Mouse (Mus musculus): ENCODE measurements around the gene Pgm1.

Gene Pgm1

DNA sequence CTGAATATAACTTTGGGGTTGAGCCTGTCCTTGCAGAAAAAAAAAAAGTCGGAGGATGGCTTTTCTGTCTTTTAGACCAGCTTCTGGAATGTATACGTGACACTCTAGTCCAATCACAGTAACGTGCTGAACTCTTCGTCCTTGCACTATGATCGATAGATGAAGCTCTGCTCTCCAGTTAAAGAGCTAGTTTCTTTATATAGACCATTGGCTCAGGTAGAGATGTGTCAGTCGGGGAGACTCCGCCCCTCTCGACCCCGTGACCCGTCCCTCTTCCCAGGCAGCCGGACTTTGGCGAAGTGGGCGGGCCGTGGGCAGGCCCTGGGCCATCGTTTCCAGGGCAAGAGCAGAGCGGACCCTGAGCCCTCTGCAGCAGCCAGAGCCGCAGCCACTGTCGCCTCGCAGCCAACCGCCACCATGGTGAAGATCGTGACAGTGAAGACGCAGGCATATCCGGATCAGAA, at the start of gene Pgm1:
Gene Pgm1, plus strand, starts transcription at position 266 of the 464 bp plus-strand sequence.
- DNase-seq (ENCODE audit: low spot score in 2 of 2) = peak; percentile 69 to 76

DNA sequence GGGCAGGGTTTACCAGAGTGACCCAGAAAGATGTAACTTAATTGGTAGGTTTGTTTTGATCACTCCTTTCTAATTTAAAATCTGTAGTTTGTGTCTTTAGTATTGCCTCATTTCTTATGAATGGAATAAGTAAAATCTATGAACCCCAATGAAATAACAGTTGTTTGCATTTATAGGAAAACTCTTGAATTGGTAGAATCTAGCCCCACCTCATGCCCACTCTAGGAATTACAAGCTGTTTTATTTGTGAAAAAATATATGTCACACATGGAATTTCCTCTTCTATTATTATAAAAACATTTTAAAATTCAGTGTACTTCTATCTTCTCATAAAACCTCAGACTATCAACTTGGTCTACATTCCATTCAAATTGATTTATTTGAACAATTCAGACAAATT, 47.3 kb upstream of the Pgm1 start:
- peak in 1 of 2 experiments; percentile 35 for DNase-seq (ENCODE audit: low spot score in 2 of 2)

- DNase-seq (ENCODE audit: low spot score in 2 of 2) = no peak
Measured at GRCm38 (mm10) chr4:99882405-99882804, 46.8 kb upstream of the Pgm1 start.

GRCm38 (mm10) chr4:99913894-99914451, 15.2 kb upstream of the Pgm1 start:
- DNase-seq (ENCODE audit: low spot score in 2 of 2) = no peak

GRCm38 (mm10) chr4:99926380-99926779, 2.8 kb upstream of the Pgm1 start:
- DNase-seq (ENCODE audit: low spot score in 2 of 2) = no peak

DNA sequence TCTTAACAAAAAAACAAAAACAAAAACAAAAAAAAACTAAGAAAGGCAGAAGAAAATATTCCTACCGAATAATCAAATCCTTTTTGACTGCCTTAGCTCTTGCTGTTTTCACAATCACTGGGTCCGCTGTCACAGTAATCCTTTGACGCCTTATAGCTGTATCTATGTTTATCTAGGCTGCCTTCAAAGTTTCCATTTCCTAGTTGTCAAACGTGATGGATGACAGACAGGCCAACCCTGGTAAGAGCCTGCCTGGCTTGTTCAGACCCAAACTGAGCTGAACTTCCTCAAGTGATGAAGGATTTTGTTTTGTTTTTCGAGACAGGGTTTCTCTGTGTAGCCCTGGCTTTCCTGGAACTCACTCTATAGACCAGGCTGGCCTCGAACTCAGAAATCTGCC, 693 bp upstream of the Pgm1 start:
- DNase-seq (ENCODE audit: low spot score in 2 of 2) = no peak

GRCm38 (mm10) chr4:99929613-99930517, 651 bp downstream of the Pgm1 start, which contains the start of gene Itgb3bp:
TSS of gene Itgb3bp (minus strand) at chr4:99929813.
- peak; percentile 69 to 70 for DNase-seq (ENCODE audit: low spot score in 2 of 2)

GRCm38 (mm10) chr4:99930518-99931239, 1.5 kb downstream of the Pgm1 start:
- DNase-seq (ENCODE audit: low spot score in 2 of 2) = no peak

DNA sequence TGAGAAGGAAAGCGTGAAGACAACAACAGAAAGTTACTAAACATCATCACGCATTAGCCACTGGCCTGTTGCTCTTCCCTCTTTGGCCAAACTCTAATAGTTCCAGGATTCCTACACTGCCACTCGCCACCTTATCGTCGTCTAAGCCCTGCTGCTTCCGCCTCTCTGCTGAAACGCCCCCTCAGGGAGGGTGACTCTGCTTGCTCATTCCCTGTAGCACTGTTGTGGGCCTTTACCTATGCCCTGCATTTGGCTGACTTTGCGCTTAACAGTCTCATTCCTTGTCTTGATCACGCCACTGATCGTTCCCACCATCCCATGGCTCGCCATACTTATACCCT, 2.0 kb downstream of the Pgm1 start:
- no peak for DNase-seq (ENCODE audit: low spot score in 2 of 2)

GRCm38 (mm10) chr4:99931807-99932206, 2.6 kb downstream of the Pgm1 start:
- DNase-seq (ENCODE audit: low spot score in 2 of 2) = no peak

DNA sequence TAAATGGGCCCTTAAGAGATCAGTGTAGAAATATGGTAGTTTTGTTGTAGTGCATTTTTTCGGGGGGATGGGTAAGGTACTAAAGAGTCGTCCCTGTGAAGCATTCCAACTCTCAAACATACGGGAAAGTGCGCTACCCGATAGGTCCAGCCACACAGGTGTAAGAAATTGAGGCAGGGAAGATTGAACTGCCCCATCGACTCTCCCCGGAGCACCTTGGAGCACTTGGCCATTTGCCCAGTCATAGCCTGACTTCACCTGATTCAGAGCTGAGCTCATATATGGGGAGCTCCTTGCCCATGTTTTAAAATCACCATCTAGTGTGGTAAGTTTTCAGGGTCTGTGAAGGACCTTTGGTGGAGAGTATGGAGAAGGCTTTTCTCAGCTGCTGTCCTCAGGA, 5.6 kb downstream of the Pgm1 start:
- DNase-seq (ENCODE audit: low spot score in 2 of 2) = no peak

DNA sequence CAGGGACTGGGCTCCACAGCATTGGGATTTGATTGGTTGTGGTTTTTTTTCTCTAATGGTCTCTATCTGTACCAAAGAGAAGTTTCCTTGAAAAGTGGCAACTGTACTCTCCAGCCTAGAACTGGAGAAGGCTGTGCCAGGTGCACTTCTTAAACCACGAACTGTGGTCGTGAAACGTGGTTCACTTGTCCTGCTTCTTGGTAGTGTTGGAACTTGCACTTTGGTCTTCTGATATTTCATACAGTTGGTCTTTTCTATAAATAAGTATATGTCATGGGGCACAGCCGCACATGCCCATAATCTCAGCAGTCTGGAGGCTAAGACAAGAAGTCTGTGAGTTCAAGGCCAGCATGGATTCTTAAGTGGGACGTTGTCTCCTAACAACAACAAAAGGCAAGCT, 7.1 kb downstream of the Pgm1 start:
- no peak for DNase-seq (ENCODE audit: low spot score in 2 of 2)

- no peak for DNase-seq (ENCODE audit: low spot score in 2 of 2)
Measured at GRCm38 (mm10) chr4:99939711-99940505, 10.7 kb downstream of the Pgm1 start.

DNA sequence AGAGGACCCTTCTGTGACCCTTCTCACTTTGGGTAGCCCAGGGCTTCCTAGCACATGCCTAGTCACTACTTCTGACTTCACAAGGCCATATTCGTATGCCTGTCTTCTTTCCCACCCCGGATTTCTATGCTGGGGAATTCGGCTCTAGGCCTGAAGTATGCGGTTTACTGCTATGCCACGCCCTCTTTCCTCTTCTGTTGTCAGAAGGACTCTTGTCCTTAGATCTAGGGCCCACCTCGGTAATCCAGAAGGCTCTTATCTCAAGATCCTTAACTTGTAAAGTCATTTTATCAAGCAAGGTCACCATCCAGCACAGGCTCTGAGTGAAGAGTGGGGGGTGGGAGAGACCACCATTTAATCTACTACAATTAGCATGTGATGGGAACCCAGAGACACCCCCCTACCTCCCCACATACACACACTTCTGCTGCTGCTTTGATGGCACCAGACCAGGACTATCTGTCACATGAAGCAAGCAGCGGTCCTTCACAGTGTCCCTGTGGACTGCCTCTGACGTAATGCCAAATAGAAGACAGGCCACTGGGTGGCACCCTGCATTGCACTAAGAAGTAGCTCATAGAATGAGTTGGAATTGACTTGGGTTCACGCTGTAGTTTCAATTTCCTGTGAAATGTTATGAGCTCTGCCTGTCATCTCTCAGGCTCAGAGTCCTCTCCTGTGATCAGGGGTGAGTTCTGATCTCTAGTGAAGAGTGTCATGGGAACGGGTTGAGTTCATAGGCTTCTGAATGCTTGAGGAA, 12.6 kb downstream of the Pgm1 start:
- DNase-seq (ENCODE audit: low spot score in 2 of 2) = no peak

GRCm38 (mm10) chr4:99944606-99945005, 15.4 kb downstream of the Pgm1 start:
- no peak for DNase-seq (ENCODE audit: low spot score in 2 of 2)

DNA sequence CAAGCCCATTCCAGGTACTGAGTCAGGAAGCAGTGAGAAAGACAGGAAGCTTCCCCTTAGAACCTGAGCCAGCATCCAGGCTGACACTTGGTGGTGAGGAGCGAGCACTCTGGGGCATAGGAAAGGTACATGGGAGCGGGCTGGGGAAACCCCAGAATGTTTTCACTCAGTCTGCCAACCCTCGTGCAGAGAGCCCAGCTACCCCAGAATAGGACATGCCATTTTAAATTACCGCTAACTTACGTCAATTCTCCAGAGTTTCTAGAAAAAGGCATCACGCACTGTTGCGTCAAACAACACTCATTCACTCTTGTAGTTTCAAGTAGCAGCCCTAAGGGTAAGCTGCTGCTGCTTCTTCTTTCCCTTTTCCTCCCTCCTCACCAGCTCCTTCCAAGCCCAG, 15.8 kb downstream of the Pgm1 start:
- no peak for DNase-seq (ENCODE audit: low spot score in 2 of 2)

DNA sequence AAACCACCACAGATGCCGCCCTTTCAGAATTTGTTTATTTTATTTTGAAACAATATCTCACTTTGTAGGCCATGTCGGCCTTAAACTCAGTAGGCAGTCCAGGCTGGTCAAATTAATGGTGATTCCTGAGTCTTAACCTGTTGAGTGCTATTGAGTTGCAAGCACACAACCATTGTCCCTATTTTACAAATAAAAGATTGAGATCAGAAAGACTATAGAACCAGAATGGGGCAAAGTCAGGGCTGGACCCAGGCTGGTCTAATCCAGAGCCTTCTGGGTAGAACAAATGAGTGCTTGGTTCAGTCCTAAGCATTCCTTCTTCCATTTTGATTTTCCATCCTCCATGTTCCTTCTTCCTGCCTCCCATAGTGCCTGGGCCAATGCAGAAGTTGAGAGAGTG, 17.3 kb downstream of the Pgm1 start:
- DNase-seq (ENCODE audit: low spot score in 2 of 2) = no peak

GRCm38 (mm10) chr4:99947192-99947591, 18.0 kb downstream of the Pgm1 start:
- DNase-seq (ENCODE audit: low spot score in 2 of 2) = no peak

GRCm38 (mm10) chr4:99947896-99948295, 18.7 kb downstream of the Pgm1 start:
- DNase-seq (ENCODE audit: low spot score in 2 of 2) = no peak

DNA sequence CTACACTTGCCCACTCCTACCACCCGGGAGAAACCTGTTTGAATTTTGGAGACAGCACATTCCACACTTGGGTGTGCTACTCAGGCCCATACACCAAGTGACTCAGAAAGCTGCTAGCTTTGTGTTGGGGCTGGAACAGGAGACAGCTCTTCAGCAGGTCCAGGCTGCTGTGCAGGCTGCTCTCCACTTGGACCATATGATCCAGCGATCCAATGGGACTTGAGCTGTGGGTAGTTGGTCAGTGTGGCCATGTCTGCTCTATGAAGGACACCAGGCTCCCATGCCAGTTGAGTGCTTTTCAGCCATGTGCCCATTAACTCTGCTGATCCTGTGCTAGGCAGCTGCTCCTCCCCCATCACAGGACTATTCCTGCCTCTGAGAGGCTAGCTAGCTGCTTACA, 24.7 kb downstream of the Pgm1 start:
- DNase-seq (ENCODE audit: low spot score in 2 of 2) = no peak

DNA sequence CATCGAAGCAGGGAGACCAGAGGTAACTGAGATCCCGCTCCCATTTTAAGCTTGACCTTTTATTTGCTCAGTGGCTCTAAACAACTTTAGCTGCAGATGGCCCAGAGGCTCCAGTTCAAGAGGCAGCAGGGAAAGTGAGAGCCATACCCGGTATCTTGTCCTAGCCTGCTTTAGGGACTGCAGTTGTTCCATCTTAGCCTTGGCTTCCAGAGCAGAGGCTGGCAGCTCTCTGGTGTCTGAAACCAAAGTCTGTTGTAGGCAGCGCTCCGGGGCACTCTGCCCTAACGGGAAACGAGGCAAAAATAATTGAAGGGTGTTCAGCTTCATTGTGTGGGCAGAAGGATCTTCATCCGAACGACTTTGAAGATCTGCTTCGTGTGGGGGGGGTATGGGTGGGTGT, 26.2 kb downstream of the Pgm1 start:
- DNase-seq (ENCODE audit: low spot score in 2 of 2) = no peak

Data from frontal cortex, postnatal 36 days (tissue).